Comparison of ENCODE assay signal across 21 mouse cellular contexts in genomic region chr13:119314356-119314755, GRCm38 (mm10).
A peak's percentile ranks its signal among the peaks of the same experiment; 100 is the strongest.
DNase-seq lines count a peak whose midpoint lies in the region; ATAC-seq and TF ChIP-seq lines count a peak whose summit lies in the region.
"Had no signal": no experiment of that assay in that cellular context is flagged by ENCODE, and none has a peak within 500 bp of the region (broad histone marks: within the 10 kb centered on the region; RNA-seq: fewer than 3 reads in every experiment).

No protein-coding gene starts in this region.

- ATAC-seq in lung, embryonic 15.5 days (ENCODE audit: borderline replicate concordance, extremely low read depth, low FRiP score, low TSS enrichment) = peak; percentile 52; the same call in 1 of the 2 replicates
- peak; percentile 65; the same call in 1 of the 2 replicates for ATAC-seq in lung, postnatal 0 days
- ATAC-seq: forebrain, embryonic 14.5 days; forebrain, embryonic 16.5 days had no signal

- H3K27me3 ChIP-seq in lung, embryonic 15.5 days = no peaks in the 10 kb centered on the region
- no peaks in the 10 kb centered on the region for H3K27me3 ChIP-seq in lung, postnatal 0 days (replicated peaks; ENCODE audit: insufficient read depth, low read length)
- H3K27me3 ChIP-seq: embryonic facial prominence, embryonic 13.5 days; embryonic facial prominence, embryonic 15.5 days; forebrain, embryonic 12.5 days had no signal

- H3K4me2 ChIP-seq in lung, embryonic 15.5 days = no peak overlapping the region
- no peak overlapping the region for H3K4me2 ChIP-seq in lung, postnatal 0 days (replicated peaks; ENCODE audit: low read depth, low read length)
- H3K4me2 ChIP-seq: embryonic facial prominence, embryonic 13.5 days; embryonic facial prominence, embryonic 15.5 days; forebrain, embryonic 12.5 days had no signal

- WGBS in lung, embryonic 15.5 days = 66% methylated on average over 3 of the region's 3 CpGs
- 55% methylated on average over 3 of the region's 3 CpGs for WGBS in lung, postnatal 0 days

- no peak overlapping the region for H3K4me3 ChIP-seq in lung, embryonic 15.5 days
- no peak overlapping the region for H3K4me3 ChIP-seq in lung, postnatal 0 days (ENCODE audit: low read depth, low read length)
- H3K4me3 ChIP-seq: embryonic facial prominence, embryonic 13.5 days; embryonic facial prominence, embryonic 15.5 days; erythroblast, embryonic 14.5 days; forebrain, embryonic 10.5 days; forebrain, embryonic 12.5 days had no signal

- no peak overlapping the region for H3K9ac ChIP-seq in lung, embryonic 15.5 days
- no peak overlapping the region for H3K9ac ChIP-seq in lung, postnatal 0 days (replicated peaks; ENCODE audit: low read depth)
- H3K9ac ChIP-seq: embryonic facial prominence, embryonic 13.5 days; embryonic facial prominence, embryonic 15.5 days; forebrain, embryonic 12.5 days had no signal

- H3K4me1 ChIP-seq in lung, embryonic 15.5 days = no peaks in the 10 kb centered on the region
- H3K4me1 ChIP-seq in lung, postnatal 0 days (ENCODE audit: insufficient read depth, low read depth, low read length) = no peaks in the 10 kb centered on the region
- H3K4me1 ChIP-seq: embryonic facial prominence, embryonic 13.5 days; embryonic facial prominence, embryonic 15.5 days; forebrain, embryonic 10.5 days; forebrain, embryonic 12.5 days had no signal

- DNase-seq in lung, adult 18-20 months = no peak
- DNase-seq in lung, postnatal 0 days (ENCODE audit: low spot score) = peak; percentile 62
- no peak for DNase-seq in lung, postnatal 4 days
- DNase-seq: adrenal gland, adult 2 months; adrenal gland, postnatal 10 days; adrenal gland, postnatal 25 days; cerebellum, adult 11 months; cerebellum, adult 18-20 months; cerebellum, adult 8-10 months; cerebellum, adult 9-11 months; cerebellum, postnatal 14 days; cerebellum, postnatal 36 days; embryo, embryonic 11 days had no signal

- H3K27ac ChIP-seq in lung, embryonic 15.5 days = no peak overlapping the region
- no peak overlapping the region for H3K27ac ChIP-seq in lung, postnatal 0 days (ENCODE audit: low read length)
- H3K27ac ChIP-seq: embryonic facial prominence, embryonic 13.5 days; embryonic facial prominence, embryonic 15.5 days; forebrain, embryonic 10.5 days; forebrain, embryonic 12.5 days had no signal

- no peaks in the 10 kb centered on the region for H3K9me3 ChIP-seq in lung, embryonic 15.5 days
- H3K9me3 ChIP-seq in lung, postnatal 0 days (ENCODE audit: low read length) = no peaks in the 10 kb centered on the region
- H3K9me3 ChIP-seq: embryonic facial prominence, embryonic 13.5 days; embryonic facial prominence, embryonic 15.5 days; forebrain, embryonic 10.5 days; forebrain, embryonic 12.5 days had no signal

- TF ChIP-seq EP300 in lung, postnatal 0 days (IDR thresholded peaks at IDR 0.05) = peak; percentile 47; the same call in 1 of the 2 replicates

- no peak for TF ChIP-seq CTCF in lung, postnatal 0 days (IDR thresholded peaks at IDR 0.05)

- no peaks in the 10 kb centered on the region for H3K36me3 ChIP-seq in lung, embryonic 15.5 days
- H3K36me3 ChIP-seq in lung, postnatal 0 days (ENCODE audit: insufficient read depth, low read length) = no peaks in the 10 kb centered on the region
- H3K36me3 ChIP-seq: embryonic facial prominence, embryonic 13.5 days; embryonic facial prominence, embryonic 15.5 days; forebrain, embryonic 10.5 days; forebrain, embryonic 12.5 days had no signal
